Mouse (Mus musculus) retina, adult 2 months (tissue): Measurements from ENCODE around the gene Ptafr.
"Not testable (repeated sequence)": the region's sequence is repeated elsewhere in the genome, so short reads cannot be mapped to it uniquely, and the experiment has no call there.

ENCODE experiments used
- DNase-seq: peaks from one replicate; pipeline ENCODE4 v3.0.0-alpha.2; 2012; ENCODE audit warnings: low read depth, low spot score

The Ptafr gene

DNA sequence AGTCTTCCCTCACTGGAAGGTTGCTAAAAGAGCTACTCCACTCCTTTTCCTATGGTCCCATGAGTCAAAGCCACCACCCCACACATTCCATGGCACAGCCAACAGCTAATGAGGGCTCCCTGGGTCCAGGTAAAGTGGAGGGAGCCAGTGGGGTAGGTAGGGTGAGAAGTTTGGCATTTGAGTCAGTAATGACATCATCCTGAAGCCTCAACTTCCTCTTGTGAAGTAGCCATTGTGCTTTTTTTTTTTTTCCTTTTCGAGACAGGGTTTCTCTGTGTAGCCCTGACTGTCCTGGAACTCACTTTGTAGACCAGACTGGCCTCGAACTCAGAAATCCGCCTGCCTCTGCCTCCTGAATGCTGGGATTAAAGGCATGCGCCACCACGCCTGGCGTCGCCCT lies 8.3 kb upstream of the Ptafr start:
- not testable (repeated sequence) for DNase-seq

DNA sequence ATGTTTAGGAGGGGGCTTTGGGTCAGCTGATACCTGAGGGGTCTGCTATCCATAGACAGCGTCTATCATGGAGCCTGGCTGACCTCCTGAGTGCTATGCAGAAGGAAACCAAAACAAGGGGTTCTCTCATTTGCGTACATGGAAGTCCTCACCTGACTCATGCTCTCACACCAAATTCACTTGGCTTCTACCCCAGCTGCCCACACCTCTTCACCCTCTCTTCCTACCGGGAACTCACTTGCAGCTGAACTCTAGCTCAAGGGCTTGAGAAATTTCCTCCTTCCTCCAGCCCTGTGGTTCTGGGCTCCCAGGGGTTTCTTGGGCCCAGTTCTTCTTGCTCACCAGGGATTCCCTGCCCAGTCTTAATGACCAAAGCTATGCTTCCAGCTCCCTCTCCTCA lies 606 bp upstream of the Ptafr start:
- no peak for DNase-seq

DNA sequence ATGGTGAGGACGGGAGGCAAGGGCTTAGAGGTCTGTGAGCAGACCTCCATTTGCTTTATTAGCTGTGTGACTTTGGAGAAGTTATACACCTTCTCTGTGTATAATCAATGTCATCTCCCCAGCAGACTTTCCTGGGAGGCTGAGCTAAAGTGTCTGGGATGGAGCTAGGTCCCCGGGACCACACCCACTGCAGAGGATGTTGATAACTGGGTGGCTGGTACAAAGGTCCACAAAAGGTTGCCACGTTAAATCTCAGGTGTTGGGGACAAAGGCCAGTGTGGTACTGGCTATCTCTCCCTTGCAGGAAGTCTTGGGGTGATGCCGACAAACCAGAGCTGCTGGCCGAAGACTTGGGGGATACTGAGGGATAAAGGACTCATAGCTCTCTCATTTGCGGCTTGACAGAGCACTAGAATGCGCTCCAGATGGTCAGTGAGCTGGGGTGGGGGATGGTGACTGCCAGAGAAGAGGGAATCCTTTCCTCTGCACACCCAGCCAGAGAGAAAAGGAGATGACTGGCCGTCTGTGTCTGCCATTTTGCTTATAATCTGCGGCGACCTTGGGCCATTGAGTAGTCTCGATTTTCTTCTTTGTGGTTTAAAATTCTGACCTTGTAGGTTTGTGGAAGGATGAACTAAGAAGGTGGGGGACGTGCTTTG lies 1.4 kb downstream of the Ptafr start:
- no peak for DNase-seq

DNA sequence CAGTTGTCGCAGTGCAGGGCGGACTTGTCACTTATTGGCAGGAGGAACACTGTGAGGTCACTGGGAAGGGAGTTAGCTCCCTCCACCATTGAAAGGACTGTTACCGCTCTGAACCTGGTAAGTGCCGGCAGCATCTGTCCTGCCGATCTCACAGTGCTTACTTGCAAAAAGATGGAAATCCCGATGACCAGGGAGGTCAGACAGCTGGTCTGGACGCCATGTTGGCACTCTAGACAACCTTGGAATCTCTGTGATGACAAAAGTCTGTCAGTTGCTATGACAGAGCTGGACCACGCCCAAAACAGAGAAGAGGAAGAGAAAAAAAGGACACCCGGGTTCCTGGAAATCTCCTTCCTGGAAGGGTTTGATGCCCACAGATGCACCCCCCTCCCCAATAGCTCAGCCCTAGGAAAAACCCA lies 3.5 kb downstream of the Ptafr start:
- no peak for DNase-seq

DNA sequence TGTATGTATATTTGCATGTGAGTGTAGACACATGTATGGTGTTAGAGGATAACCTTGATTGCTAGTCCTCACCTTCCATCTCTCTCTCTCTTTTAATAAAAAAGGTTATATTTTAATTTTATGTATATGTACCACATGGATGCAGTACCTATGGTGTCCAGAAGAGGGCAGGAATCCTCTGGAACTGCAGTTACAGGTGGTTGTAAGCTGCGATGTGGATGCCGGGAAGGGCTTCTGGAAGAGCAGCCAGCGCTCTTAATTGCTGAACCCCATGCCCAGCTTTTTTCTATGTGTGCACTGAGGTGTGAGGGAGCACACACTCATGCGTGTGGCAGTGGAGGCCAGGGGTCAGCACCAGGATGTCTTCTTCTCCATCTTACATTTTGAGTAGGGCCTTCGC lies 5.2 kb downstream of the Ptafr start:
- DNase-seq, result no peak

DNA sequence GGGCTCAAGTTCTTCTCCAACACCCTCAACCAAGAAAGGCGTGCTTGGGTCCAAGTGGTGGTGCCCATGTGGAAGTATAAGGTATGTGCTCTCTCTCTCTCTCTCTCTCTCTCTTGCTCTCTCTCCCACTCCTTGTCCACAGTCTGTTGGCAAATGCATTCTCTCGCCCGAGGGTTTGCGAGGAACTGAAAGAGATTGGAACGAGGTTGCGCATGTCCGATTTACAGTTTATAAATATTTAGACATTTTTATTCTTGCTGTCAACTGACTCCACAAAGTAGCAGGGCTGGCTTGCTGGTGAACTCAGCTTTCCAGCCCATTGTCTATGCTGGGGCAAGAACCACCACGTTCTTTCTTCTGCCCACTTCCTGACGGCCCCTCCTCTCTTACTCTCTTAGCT lies 7.3 kb downstream of the Ptafr start:
- no peak for DNase-seq

DNA sequence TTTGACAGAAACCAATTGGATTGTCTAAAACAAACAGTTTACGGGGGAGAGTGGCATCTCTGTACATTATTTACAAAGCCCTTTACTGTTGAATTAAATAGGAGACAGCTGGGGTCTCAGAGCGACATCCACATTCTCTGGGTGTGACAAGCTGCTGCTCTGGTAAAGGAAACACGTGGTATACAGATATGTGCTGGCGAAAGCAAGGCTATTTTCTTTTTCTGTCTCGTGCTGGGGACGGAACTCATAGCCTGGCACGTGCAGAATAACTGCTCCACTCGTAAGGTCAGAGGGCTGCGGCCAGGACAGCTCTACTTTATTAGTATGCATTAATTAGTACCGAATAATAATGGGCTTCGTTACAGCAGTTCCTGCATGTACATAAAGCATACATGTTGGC lies 9.5 kb downstream of the Ptafr start:
- DNase-seq, result no peak

DNA sequence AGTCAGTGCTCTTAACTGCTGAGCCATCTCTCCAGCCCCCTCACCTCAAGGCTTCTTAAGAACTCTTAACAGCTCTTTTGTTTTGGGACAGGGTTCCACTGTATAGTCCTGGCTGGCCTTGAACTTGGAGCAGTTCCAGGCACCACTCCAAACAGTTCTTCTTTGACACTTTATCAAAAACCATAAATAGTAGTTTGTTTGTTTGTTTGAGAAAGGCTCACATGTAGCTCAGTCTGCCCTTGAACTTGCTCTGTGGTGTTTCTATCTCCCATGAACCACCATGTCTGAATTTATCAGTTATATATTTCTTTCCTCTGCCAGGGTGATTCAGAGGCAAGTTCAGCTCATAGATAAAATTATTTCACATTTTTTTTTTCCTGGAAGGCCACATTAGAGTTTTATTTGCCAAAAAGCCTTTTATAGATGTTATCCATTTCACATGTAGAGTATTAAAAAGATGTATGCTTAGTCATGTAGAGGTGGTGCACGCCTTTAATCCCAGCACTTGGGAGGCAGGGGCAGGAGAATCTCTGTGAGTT lies 11.0 kb downstream of the Ptafr start:
- no peak for DNase-seq

DNA sequence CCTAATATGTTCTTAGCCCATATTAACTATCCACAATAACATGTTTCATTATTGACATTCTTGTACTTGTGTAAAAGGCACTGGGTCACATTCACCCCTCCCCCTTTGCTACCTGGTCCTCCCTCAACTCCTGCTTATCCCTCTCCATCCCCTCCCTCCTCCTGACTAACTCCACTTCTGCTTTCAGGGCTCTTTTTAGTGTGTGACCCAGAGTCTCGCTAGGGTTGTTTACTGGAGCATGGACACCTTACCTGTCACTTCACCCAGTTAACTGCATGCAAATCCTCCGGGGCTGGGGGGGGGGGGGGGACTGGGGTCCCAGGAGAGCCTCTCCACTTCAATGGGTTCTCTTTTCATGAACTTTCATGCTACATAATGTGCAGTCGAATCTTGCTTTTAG lies 19.9 kb downstream of the Ptafr start:
- DNase-seq, result no peak

DNA sequence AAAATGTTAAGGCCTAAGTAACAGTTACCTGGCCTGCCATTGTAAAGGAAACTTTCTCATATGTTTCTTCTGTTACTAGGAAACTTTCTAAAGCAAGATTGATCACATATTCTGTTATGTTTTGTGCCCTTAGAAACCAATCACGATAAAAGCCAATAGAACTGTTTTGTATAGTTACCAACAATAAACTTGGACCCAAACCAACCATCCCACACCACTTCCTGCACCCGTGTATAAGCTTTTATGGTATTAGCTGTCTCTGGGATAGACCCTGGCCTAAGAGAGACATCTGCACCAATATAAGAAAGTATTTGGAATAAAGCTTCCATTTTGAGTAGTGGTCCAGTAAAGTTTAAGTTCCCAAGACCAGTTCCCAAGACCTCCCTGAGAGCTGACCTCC lies 21.1 kb downstream of the Ptafr start:
- no peak for DNase-seq

DNA sequence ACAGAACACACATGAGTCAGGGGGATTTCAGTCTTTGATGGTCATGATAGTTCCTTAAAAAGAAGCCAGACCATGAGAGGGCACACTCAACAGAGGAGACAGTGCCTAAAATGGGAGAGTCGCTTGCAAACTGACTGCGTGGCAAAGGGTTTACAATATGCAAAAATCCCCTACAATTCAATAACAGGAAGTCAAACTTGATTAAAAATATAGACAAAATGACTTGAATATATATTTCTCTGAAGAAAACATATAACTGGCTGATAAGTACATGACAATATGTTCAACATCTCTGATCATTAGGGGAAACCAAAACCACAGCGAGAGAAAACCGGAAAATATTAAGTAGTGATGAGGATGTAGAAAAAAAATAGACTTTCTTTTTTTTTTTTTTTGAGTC lies 22.4 kb downstream of the Ptafr start:
- DNase-seq, result no peak

DNA sequence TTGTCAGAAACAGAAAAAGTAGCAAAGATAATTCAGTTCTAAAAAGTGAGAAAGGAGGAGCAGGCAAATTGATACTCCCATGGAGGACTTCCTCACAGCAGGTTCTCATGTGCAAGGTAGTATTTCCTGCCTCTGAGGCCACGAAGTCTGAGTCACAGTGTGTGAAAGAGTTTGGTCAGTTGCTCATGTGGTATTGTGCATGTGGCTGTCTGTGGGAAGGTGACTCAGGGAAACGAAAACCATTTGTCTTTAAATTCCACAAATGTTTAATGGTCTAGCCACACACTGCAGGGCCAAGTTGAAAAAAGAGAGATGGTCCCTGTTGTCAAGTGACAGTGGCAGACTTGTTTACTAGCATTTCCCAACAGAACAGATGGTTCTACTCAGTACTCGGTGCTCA lies 24.6 kb downstream of the Ptafr start:
- DNase-seq, result no peak

DNA sequence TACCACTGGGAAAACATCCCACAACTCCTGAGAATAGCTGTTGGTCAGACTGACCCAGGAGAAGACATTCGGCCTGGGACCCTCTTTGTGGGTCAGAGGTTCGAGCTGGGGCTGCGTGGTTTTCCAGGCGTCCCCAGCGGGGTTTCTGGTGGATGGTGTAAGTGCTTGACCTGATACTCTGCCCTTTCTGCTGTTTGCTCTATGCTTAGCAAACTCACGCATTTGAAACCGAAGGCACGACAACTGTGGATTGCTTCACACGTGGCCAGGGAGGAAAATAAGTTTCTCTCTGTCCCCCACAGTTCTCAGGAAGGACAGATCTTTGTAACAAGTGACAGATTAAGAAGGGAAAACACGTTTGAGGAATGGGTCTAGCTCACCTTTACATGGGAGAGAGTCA lies 26.8 kb downstream of the Ptafr start:
- no peak for DNase-seq

DNA sequence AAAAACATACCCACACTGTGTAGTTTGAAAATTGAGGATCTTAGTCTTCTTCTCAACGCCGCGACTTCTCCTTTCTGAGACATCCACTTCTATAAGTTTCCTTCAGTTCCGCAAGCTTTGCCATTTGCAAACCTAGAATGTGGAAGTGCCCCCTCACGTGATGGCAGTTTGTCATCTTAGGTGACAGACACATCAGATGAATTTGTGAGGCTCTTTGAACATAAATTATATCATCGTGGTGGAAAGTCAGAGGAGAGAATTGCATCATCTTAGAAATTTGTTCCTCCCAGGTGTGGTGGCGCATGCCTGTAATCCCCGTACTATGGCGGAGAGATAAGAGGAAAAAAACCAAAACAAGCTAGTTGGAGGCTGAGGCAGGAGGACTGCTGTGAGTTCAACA lies 29.1 kb downstream of the Ptafr start:
- DNase-seq, result no peak

DNA sequence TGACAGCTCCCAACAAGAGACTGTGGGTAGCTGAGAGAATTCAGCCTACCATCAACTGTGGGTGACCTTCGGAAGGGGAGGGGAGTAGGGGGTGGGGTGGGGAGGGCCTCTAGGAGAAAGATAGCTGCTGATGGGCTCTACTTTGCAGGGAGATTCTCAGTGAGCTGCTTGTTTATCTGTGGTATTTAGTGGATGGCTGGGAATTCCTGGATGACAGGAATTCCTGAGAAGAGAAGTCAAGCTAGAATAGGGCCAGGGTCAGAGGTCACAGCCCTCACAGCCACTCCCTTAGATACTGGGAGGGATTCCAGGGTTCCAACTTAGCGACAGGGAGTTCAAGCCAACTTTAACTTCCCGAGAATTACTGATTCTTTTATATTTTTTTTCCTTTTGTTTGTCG lies 30.3 kb downstream of the Ptafr start:
- no peak for DNase-seq

DNA sequence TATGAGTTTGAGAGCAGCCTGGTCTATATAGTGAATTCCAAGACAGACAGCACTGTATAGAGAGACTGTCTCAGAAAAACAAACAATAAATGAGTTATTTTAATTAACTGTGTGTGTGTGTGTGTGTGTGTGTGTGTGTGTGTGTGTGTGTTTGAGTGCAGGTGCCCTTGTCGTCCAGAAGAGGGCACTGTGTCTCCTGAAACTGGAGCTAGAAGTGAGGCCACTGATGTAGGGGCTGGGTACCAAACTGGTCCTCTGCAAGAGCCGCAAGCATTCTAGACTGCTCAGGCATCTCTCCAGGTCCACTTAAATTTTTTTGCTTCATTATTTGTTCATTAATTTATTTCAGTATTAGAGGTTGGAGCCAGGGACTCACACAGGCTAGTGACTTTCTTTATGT lies 35.0 kb downstream of the Ptafr start:
- DNase-seq, result no peak

DNA sequence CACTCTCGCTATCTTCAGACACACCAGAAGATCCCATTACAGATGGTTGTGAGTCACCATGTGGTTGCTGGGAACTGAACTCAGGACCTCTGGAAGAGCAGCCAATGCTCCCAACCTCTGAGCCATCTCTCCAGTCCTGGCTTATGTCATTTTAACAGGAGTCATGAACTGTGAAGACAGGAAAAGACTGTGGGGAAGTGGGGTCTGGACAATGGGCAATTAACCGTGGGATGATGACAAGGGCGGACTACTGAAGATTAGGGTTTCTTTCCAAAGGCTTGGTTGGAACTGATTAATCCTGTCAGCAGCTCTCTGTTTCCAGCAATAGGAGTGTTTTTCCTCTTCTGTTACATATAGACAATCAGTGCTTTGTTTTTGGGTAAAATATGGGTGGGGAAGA lies 35.9 kb downstream of the Ptafr start:
- no peak for DNase-seq

DNA sequence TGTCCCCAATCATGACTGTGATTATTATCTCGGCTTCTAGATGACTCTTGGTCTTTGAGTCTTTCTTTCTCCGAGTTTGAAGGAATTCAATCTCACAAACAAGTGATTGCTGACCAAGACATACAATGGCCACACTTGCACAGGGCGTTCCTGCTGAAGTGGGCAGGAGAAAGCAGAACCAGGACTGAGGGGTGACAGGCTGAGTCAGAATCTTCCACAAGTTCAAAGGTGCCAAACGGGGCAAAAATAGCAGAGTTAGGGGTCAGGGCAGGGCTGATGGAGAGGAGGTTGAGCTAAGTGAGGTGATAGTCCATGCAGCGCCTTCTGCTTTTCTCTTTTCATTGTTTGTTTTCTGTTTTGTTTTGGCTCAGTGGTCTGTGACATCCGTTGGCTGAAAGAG lies 36.6 kb downstream of the Ptafr start:
- no peak for DNase-seq

DNA sequence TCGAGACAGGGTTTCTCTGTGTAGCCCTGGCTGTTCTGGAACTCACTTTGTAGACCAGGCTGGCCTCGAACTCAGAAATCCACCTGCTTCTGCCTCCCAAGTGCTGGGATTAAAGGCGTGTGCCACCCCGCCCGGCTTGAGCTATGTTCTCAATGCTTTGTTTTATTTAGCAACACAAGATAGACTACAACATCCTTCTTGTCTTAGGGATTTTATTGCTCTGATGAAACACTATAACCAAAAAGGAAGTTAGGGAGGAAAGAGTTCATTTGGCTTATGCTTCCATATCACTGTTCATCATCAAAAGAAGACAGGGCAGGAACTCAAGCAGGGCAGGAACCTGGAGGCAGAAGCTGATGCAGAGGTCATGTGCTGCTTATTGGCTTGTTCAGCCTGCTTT lies 37.4 kb downstream of the Ptafr start:
- DNase-seq, result not testable (repeated sequence)

DNA sequence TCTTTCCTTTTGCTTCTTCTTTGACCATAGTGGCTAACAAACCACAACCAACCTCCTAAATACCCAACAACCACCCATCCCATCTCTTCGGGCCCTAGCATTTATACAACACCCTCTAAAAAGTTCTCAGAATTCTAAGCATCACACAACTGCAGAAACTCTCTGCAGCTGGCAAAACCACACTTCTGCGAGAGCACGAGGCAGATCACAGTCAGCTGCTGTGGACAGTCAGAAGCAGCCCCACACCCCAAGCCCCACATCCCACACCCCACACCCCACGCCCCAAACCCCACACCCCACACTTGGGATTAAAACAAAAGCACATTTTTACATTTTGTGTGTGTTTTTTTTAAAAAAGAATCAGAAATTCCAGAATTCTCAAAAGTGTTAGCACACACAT lies 39.6 kb downstream of the Ptafr start:
- DNase-seq, result no peak

DNA sequence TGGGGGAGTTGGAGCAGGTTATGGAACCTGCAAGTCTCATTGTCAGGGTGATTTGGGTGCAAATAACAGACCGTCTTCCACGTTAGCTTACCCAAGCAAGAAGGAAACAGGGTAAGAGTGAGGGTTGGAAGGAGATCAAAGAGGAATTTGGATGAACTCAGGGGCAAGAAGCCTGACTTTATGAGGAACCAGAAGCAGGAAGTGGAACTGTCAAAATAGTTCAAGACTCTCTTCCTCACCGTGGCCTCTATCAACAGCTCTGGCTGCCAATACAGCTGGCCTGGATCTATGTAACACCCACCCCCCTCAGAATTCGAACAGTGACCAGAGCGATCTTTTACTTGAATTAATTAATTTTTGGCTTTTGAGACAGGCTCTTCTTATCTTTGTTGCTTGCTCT lies 41.9 kb downstream of the Ptafr start:
- DNase-seq, result no peak

DNA sequence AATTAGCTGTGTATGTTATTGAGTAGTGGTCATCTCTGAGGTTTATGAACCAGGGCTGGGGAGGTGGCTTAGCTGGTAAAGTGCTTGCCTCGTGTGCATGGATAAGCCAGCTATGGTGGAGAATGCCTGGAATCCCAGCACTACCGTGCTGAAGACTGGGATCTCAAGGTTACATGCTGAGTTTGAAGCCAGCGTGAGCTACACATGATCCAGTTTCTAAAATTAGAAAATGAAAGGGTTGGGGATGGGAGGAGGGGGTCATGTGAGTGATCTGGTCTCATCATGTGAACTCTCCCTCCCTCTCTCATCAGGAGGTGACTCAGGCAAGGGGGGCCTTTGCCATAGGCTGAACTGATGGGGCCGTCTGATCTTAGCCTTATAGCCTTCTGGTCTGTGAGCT lies 44.3 kb downstream of the Ptafr start:
- DNase-seq, result no peak

DNA sequence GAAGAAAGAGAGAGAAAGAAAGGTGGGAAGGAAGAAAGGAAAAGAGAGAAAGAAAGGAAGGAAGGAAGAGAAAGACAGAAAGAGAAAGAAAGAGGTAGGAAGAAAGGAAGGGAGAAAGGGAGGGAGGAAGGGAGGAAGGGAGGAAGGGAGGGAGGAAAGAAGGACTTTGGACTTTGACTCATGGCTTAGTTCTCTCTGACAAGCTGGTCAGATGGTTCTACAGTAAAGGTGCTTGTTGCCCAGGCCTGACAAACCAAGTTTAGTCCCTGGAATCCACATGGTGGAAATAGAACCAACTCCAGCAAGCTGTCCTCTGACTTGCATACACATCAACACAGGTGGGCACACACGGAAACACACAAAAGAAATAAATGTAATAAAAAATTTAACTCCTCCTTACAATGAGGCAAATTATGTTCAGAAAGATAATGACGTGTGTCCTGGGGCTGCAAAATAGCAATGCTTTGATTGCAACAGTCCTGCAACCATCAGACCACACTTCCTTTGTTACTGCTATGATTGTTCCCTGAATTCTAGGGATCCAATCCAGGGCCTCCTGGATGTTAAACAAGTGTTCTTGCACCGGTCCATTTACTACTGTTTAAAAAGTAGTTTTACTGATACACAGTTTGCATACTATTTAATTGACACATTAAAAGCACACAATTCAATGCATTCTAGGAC lies 46.6 kb downstream of the Ptafr start:
- no peak for DNase-seq

DNA sequence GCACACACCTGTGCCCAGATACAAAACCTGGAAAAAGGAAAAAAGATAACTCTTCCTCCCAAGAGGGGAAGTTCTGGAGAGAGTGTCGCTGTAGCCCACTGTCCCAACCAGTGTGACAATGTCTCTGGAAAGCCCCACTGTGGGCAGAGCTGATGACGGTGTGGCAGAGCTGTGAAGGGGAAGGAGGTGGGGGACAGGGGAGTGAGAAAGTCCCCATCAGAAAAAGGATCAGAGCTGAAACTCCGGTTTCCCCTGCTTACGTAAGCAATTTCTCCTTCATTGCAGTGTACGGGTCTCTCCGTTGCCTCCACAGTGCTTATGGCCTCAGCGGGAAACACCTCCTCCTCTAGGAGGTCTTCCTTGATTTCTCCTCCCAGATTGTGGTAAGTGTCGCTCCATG lies 47.5 kb downstream of the Ptafr start:
- DNase-seq, result no peak
